Mouse (Mus musculus): ENCODE data around the gene Tars.

Tars gene

GRCm38 (mm10) chr15:11407381-11407780 lies 7.9 kb upstream of the Tars start:
- TF ChIP-seq NANOG (IDR thresholded peaks at IDR 0.05; ENCODE audit: borderline replicate concordance, low read length): no peak
- TF ChIP-seq CTCF (conservative IDR thresholded peaks at IDR 0.05; ENCODE audit: low read length): peak; percentile 61
- peaks cover 7% of the 10 kb centered on the region for H3K27me3 ChIP-seq (ENCODE audit: insufficient read depth, low read length)
- peaks cover 6% of the 10 kb centered on the region; the same call in 1 of the 2 replicates for H3K4me1 ChIP-seq (replicated peaks; ENCODE audit: low read depth, low read length)
- no peaks in the 10 kb centered on the region for H3K36me3 ChIP-seq (ENCODE audit: insufficient read depth, low read length)
- no peak overlapping the region for H3K4me3 ChIP-seq (replicated peaks; ENCODE audit: low read length)
- H3K9me3 ChIP-seq (ENCODE audit: low read length): no peaks in the 10 kb centered on the region

DNA sequence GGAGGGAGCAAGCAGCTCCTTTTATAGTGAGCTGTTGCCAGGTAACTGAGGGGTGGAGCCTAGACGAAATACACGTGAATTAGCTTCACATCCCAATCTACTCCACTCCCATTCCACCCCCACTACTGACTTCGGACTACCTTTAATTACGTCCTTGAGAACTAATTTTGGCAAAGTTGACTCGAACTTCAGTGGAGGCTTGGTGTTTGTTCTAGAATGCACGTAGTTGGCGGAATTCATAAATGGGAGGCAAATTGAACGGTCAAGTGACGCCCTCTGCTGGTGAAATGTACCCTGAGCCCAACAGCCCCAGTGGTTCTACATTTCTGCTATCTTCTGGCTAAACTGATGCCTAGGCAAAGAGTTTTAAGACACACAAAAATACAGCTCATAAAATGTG lies 7.3 kb upstream of the Tars start:
- H3K4me1 ChIP-seq (replicated peaks; ENCODE audit: low read depth, low read length): peaks cover 6% of the 10 kb centered on the region; the same call in 1 of the 2 replicates
- no peaks in the 10 kb centered on the region for H3K9me3 ChIP-seq (ENCODE audit: low read length)
- H3K36me3 ChIP-seq (ENCODE audit: insufficient read depth, low read length): no peaks in the 10 kb centered on the region
- peak overlapping the region; percentile 72 for H3K4me3 ChIP-seq (replicated peaks; ENCODE audit: low read length)
- H3K27me3 ChIP-seq (ENCODE audit: insufficient read depth, low read length): peaks cover 7% of the 10 kb centered on the region
- TF ChIP-seq POU5F1 (IDR thresholded peaks at IDR 0.05; ENCODE audit: borderline replicate concordance, low read length) (no peak), NANOG (IDR thresholded peaks at IDR 0.05; ENCODE audit: borderline replicate concordance, low read length) (no peak), CTCF (conservative IDR thresholded peaks at IDR 0.05; ENCODE audit: low read length) (peak; percentile 83)

- Histone ChIP-seq H3K4me1 (replicated peaks; ENCODE audit: low read depth, low read length) (peaks cover 41% of the 10 kb centered on the region), H3K27me3 (ENCODE audit: insufficient read depth, low read length) (peaks cover 2% of the 10 kb centered on the region), H3K9me3 (ENCODE audit: low read length) (no peaks in the 10 kb centered on the region), H3K4me3 (replicated peaks; ENCODE audit: low read length) (peak overlapping the region; percentile 98), H3K36me3 (ENCODE audit: insufficient read depth, low read length) (peaks cover 39% of the 10 kb centered on the region)
- TF ChIP-seq NANOG (IDR thresholded peaks at IDR 0.05; ENCODE audit: borderline replicate concordance, low read length): no peak
- TF ChIP-seq POU5F1 (IDR thresholded peaks at IDR 0.05; ENCODE audit: borderline replicate concordance, low read length): no peak
- no peak for TF ChIP-seq CTCF (conservative IDR thresholded peaks at IDR 0.05; ENCODE audit: low read length)
Measured at GRCm38 (mm10) chr15:11398676-11399350, 652 bp downstream of the Tars start.

- H3K9me3 ChIP-seq (ENCODE audit: low read length): no peaks in the 10 kb centered on the region
- peaks cover 46% of the 10 kb centered on the region for H3K4me1 ChIP-seq (replicated peaks; ENCODE audit: low read depth, low read length)
- H3K4me3 ChIP-seq (replicated peaks; ENCODE audit: low read length): no peak overlapping the region
- H3K27me3 ChIP-seq (ENCODE audit: insufficient read depth, low read length): no peaks in the 10 kb centered on the region
- TF ChIP-seq CTCF (conservative IDR thresholded peaks at IDR 0.05; ENCODE audit: low read length) (no peak), POU5F1 (IDR thresholded peaks at IDR 0.05; ENCODE audit: borderline replicate concordance, low read length) (no peak), NANOG (IDR thresholded peaks at IDR 0.05; ENCODE audit: borderline replicate concordance, low read length) (no peak)
- peaks cover 63% of the 10 kb centered on the region for H3K36me3 ChIP-seq (ENCODE audit: insufficient read depth, low read length)
Measured at GRCm38 (mm10) chr15:11396421-11396820, 3.0 kb downstream of the Tars start.

- peaks cover 29% of the 10 kb centered on the region for H3K4me1 ChIP-seq (replicated peaks; ENCODE audit: low read depth, low read length)
- TF ChIP-seq POU5F1 (IDR thresholded peaks at IDR 0.05; ENCODE audit: borderline replicate concordance, low read length): no peak
- TF ChIP-seq NANOG (IDR thresholded peaks at IDR 0.05; ENCODE audit: borderline replicate concordance, low read length): no peak
- TF ChIP-seq CTCF (conservative IDR thresholded peaks at IDR 0.05; ENCODE audit: low read length): no peak
- H3K9me3 ChIP-seq (ENCODE audit: low read length): no peaks in the 10 kb centered on the region
- no peaks in the 10 kb centered on the region for H3K27me3 ChIP-seq (ENCODE audit: insufficient read depth, low read length)
- H3K36me3 ChIP-seq (ENCODE audit: insufficient read depth, low read length): peaks cover 98% of the 10 kb centered on the region
- no peak overlapping the region for H3K4me3 ChIP-seq (replicated peaks; ENCODE audit: low read length)
Measured at GRCm38 (mm10) chr15:11392903-11393302, 6.6 kb downstream of the Tars start.

DNA sequence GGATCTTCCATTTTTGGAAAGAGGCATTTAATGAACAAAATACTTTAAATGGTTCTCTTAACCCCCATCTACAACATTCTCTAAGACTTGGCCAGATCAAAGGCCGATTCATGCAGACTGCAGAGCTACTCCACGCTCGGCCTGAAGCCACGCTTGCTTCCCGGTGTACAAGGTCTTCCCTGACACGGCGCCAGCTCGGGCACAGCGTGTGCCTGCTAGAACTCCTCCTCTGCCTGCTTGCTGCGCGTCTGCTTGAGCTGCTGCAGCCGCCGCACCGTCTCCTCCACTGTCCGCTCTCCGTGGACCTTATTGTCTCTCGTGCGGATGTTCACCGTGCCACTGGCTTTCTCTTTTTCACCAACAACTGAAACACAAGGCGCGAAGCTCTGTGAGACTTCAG lies 15.7 kb downstream of the Tars start:
- TF ChIP-seq CTCF (conservative IDR thresholded peaks at IDR 0.05; ENCODE audit: low read length) (no peak), POU5F1 (IDR thresholded peaks at IDR 0.05; ENCODE audit: borderline replicate concordance, low read length) (no peak), NANOG (IDR thresholded peaks at IDR 0.05; ENCODE audit: borderline replicate concordance, low read length) (no peak)
- peaks cover 8% of the 10 kb centered on the region for H3K4me1 ChIP-seq (replicated peaks; ENCODE audit: low read depth, low read length)
- H3K9me3 ChIP-seq (ENCODE audit: low read length): peaks cover 53% of the 10 kb centered on the region
- H3K27me3 ChIP-seq (ENCODE audit: insufficient read depth, low read length): no peaks in the 10 kb centered on the region
- H3K4me3 ChIP-seq (replicated peaks; ENCODE audit: low read length): no peak overlapping the region
- H3K36me3 ChIP-seq (ENCODE audit: insufficient read depth, low read length): peaks cover 73% of the 10 kb centered on the region

- TF ChIP-seq CTCF (conservative IDR thresholded peaks at IDR 0.05; ENCODE audit: low read length): no peak
- TF ChIP-seq NANOG (IDR thresholded peaks at IDR 0.05; ENCODE audit: borderline replicate concordance, low read length): no peak
- TF ChIP-seq POU5F1 (IDR thresholded peaks at IDR 0.05; ENCODE audit: borderline replicate concordance, low read length): no peak
- H3K27me3 ChIP-seq (ENCODE audit: insufficient read depth, low read length): no peaks in the 10 kb centered on the region
Measured at GRCm38 (mm10) chr15:11382585-11382984, 16.9 kb downstream of the Tars start.

GRCm38 (mm10) chr15:11380616-11381015 lies 18.8 kb downstream of the Tars start:
- Histone ChIP-seq H3K4me3 (replicated peaks; ENCODE audit: low read length) (no peak overlapping the region), H3K27me3 (ENCODE audit: insufficient read depth, low read length) (no peaks in the 10 kb centered on the region), H3K9me3 (ENCODE audit: low read length) (peaks cover 34% of the 10 kb centered on the region), H3K36me3 (ENCODE audit: insufficient read depth, low read length) (peaks cover 41% of the 10 kb centered on the region), H3K4me1 (replicated peaks; ENCODE audit: low read depth, low read length) (peaks cover 8% of the 10 kb centered on the region)
- TF ChIP-seq POU5F1 (IDR thresholded peaks at IDR 0.05; ENCODE audit: borderline replicate concordance, low read length) (no peak), CTCF (conservative IDR thresholded peaks at IDR 0.05; ENCODE audit: low read length) (no peak), NANOG (IDR thresholded peaks at IDR 0.05; ENCODE audit: borderline replicate concordance, low read length) (no peak)

More at GRCm38 (mm10) chr15:11382585-11382984, 16.9 kb downstream of the Tars start:
- H3K4me1 ChIP-seq (replicated peaks; ENCODE audit: low read depth, low read length): peaks cover 8% of the 10 kb centered on the region
- no peak overlapping the region for H3K4me3 ChIP-seq (replicated peaks; ENCODE audit: low read length)
- H3K9me3 ChIP-seq (ENCODE audit: low read length): peaks cover 51% of the 10 kb centered on the region
- peaks cover 61% of the 10 kb centered on the region for H3K36me3 ChIP-seq (ENCODE audit: insufficient read depth, low read length)
